Mouse (Mus musculus) adipocyte (in vitro differentiated cells): ENCODE results near the gene Ezr.
A peak's percentile ranks its signal among the peaks of the same experiment; 100 is the strongest.

ENCODE experiments used
- DNase-seq: peaks from one replicate; pipeline ENCODE4 v3.0.0-alpha.2; 2016; ENCODE audit warnings: low spot score

Gene Ezr

GRCm38 (mm10) chr17:6768301-6768788 lies 14.2 kb downstream of the Ezr start:
- DNase-seq = peak; percentile 21

- no peak for DNase-seq
These were observed 14.8 kb downstream of the Ezr start for GRCm38 (mm10) chr17:6767771-6768170.

DNA sequence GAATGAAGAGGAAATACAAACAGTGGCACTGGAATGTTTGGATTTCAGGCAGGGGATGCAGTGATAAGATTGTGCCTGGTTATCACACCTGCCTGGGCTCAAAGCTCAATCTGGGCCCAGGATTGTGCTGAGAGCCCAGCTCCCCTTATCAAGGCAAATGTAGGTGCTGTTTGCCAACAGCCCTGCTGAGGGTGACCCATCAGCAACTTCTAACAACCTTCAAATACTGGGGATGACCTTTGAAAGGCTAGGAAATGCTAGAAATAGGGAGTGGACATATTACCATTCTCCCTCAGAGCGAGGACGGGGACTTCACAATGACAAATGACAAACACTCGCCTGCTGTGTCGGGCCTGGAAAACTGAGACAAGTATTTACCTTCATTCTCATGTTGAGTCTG lies 15.8 kb downstream of the Ezr start:
- no peak for DNase-seq

DNA sequence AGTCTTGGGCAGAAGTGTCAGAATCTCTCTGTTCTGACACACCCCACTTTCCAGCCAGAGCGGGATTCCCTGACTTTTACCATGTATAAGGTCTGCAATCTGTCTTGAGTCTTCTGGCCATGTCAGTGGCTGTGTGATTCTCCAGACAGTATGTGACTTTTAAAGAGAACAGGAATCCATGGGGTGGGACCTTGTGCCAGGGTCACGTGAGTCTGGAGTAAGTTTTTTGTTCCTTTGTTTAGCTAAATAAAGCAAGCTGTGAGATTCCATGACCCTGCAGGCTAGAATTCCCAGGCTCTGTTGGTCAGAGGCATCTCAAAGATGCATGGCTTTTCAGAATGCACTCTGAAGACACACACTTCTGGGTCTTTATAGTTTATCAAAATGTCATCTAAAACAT lies 16.7 kb downstream of the Ezr start:
- DNase-seq = no peak

GRCm38 (mm10) chr17:6764730-6765129 lies 17.9 kb downstream of the Ezr start:
- peak; percentile 62 for DNase-seq

DNA sequence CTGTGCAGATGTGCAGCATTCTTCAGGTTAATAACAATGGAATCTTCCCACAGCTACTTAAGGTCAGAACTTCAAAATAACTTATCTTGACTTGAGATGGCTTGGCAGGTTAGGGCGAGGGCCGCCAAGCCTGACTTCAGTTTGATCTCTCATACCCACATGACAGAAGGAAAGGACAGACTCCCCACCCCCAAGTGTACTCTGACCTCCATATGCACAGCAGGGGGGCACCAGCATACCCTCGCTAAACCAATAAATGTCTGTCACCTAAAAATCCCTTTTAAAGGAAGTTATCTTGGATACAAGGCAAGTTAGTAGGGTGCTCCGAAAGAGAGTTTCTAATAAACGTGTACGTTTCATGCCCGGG lies 18.4 kb downstream of the Ezr start:
- no peak for DNase-seq

GRCm38 (mm10) chr17:6763513-6764226 lies 18.9 kb downstream of the Ezr start:
- no peak for DNase-seq

GRCm38 (mm10) chr17:6759717-6760292 lies 22.8 kb downstream of the Ezr start:
- DNase-seq = no peak

DNA sequence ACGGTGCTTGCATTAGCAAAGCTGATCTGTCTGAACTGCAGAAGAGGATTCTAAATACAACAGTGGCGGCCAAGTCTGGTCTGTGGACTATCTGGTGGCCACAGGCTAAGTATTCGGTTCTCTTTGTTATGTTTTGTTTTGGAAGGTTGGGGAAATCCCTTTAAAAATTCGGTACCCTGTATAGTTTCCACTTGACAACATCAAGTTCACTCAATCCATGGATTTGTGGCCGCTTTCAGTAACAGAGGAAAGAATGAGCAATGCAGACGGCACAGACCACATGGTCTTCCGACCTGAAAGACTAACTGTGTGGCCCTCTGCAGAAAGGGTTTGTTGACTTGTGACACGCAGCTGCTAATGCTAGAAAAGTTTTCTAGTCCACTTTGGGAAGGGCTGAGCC lies 23.7 kb downstream of the Ezr start:
- DNase-seq = no peak

DNA sequence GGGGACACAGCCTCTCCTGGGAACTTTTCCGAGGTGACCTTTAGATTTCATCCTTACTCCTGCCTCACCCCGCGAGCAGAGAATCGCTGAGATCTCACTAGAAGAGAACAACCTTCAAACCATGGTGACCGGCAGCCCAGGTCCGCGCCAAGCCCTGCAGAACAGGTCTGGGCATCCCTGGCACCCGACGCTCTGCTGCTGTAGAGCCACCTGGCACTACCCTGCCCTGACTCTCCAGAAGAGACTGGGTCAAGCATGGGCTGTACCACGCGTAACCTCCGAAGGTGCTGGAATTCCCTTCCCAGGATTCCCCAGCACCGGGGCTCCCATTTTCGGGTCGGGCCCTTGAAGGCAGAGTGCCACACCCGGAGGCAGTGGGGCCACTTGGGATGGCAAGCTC lies 24.7 kb downstream of the Ezr start:
- no peak for DNase-seq

GRCm38 (mm10) chr17:6755873-6756272 lies 26.7 kb downstream of the Ezr start:
- DNase-seq = no peak

GRCm38 (mm10) chr17:6755176-6755575 lies 27.4 kb downstream of the Ezr start:
- no peak for DNase-seq

DNA sequence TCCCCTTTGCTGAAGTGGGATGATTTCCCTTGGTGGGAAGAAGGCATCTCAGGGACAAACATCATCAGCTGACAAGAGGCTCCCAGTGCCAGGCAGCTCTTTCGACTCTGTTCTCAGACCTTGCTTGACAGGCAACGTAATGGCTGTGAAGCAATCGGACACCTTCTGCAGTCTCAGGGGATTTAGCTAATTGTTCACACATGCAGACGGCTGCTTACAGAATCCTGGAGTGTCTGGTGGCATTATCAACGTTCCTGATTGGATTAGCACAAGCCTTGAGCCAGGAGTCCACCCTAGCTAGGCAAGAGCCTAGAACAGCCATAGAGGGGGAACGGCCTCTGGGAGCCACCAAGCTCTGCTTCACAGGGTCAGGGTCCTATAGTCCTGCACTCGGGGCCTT lies 30.2 kb downstream of the Ezr start:
- DNase-seq = no peak

GRCm38 (mm10) chr17:6751221-6751859 lies 31.2 kb downstream of the Ezr start:
- DNase-seq = peak; percentile 18

DNA sequence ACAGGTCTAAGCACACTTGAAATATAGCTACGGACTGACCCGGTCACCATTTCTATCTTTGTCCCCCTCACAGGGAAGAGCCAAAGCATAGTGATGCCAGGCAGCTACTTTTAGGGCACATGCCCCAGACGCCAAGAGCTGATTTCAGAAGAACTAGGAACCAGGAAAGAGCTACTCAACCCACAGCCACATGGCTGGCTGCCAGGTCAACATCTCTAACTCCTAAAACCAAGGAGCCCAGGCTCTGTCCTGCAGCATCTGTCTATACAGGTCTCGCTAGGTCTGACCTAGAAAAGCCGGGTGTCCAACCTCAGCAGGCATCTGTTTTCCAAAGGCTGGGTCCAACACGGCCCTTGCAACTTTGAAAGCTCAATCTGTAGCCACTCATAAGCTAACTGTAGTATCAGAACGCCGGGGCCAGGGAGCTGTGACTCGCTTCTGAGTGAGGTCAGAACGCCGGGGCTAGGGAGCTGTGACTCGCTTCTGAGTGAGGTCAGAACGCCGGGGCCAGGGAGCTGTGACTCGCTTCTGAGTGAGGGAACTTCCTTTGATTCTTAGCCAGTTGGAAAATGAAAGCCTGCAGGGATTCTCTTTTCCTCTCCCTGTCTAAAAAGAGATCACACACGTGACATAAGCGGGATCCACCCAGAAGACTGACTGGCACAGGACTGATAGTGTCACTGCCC lies 33.7 kb downstream of the Ezr start:
- DNase-seq = peak; percentile 22

- DNase-seq = no peak
These were observed 35.1 kb downstream of the Ezr start for GRCm38 (mm10) chr17:6747478-6747877.

DNA sequence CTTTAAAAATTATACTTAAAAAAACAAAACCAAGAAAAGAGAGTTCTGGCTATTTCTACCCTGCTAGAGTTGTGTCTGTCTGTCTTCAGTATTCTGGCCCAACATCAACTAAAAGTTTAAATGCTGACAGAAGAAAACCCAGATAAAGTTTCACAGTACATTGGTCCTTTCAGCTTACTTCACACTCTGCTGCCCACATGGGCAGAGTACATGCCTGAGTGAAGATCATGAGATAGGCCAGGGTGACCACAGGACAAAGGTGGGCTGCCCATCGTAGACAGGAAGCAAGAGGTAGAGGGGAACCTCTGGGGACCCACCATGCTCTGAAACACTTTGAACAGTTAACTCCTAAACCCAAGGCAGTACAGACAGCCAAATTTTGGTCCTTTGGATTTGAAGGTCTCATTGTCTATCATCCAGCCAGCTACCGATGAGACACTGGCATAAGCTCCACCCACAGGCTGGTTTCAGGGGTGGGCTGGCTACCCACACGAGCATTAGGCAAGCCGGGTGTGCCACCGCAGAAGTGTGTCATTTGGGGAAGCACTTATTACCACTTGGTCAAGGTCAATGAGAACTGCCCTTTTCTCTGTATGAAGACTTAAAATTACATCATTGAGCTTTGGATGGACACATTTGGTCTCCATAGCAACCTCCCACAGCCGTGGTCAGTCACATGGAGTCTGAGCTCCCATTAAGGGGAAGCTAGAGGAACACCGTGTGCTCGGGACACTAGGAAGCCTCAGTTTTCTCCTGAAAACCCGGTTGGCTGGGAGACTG lies 35.9 kb downstream of the Ezr start:
- no peak for DNase-seq

DNA sequence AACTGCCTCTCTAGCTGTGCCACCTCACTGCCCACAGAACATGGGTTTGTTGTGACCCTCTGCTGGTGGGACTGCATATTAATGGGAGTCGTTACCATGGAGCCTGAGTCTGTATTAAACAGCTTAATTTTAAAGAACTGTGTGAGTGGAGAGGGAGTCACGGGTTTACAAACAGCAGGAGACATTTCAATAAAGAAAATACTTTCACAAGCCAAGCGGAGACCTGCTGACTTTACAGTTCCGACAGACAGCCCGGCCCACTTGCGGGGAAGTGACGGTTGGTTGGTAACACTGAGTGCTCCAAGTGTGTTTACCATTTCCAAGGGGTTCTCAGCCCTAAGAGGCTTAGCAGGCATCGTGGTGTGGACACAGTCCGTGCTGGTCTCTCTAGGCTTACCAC lies 36.6 kb downstream of the Ezr start:
- DNase-seq = no peak

DNA sequence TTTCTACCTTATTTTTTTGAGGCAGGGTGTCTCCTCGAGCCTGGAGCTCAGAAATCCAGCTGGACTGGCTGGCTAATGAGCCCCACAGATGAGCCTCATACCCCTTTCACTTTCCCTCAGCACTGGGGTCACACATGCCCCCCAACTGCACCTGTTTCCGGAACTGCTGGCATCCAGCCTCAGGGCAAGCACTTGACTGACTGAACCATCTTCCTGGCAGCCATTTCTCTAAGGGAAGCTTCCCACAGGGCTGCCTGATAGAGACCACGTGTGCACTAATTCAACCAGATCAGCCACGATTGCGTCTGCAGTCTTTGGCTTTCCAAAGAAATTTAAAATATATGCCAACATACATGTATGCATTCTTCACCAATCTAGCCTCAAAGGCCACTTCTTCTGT lies 37.1 kb downstream of the Ezr start:
- no peak for DNase-seq

- no peak for DNase-seq
These were observed 37.7 kb downstream of the Ezr start for GRCm38 (mm10) chr17:6744871-6745270.

DNA sequence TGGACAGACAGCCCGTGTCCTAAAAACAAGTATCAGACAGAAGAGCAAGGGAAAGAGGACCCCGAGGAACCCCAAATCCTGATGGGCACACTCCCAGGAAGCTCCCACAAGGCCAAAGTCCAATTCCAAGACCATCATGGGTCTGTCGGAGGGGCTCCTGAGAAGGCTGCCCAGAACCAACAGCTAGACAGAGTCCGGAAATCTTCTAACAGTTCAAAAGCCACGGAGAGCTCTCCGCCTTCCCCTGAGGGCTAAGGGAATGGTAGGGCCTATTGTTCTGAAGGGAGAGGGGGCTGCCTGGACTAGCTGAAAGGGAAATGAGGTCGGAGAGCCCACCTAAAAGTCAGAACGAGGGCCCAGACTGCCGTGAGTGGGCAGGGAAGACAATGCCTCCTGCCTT lies 38.2 kb downstream of the Ezr start:
- no peak for DNase-seq

DNA sequence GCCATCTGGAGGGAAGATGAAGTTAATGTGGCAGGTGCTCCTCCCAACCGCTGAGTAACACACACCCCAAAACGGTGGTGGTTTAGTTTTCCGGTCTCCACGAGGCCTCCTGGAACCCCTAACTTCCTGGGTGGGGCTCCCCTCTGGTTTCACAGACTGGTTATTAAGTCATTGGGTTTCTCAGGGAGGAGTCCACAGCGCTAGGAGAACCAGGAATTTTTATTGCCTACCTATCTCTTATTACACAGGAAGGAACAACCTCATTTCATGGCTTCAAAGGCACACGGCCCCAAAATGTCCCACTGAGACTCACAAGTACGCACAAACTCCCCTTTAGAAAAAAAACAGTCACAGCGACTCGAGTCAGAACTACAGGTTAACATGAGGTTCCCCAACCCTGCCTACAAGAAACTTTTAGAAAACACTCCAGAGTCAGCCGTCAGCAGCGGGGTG lies 38.8 kb downstream of the Ezr start:
- DNase-seq = no peak
